Mouse (Mus musculus) heart, adult 8-10 months (tissue): Measurements from ENCODE around the gene Dmrtc1a. TPM values are rescaled to one million over a fixed set of nuclear protein-coding genes. Genes with fewer than 3 reads are reported as not detected.
"Not testable (repeated sequence)": the region's sequence is repeated elsewhere in the genome, so short reads cannot be mapped to it uniquely, and the experiment has no call there.

Source experiments
- DNase-seq: peaks from one replicate; pipeline ENCODE4 v3.0.0; 2022; ENCODE audit warnings: low spot score
- total RNA-seq, 4 experiments: library from RNA; stranded (reverse); gene quantifications; 2 replicates each; pipeline ENCODE4 v1.2.4; 2022

The Dmrtc1a gene
- under 1 TPM in 3 of 4 experiments, not detected in 1; 0.28 to 0.43 (median 0.41) TPM for total RNA-seq

DNA sequence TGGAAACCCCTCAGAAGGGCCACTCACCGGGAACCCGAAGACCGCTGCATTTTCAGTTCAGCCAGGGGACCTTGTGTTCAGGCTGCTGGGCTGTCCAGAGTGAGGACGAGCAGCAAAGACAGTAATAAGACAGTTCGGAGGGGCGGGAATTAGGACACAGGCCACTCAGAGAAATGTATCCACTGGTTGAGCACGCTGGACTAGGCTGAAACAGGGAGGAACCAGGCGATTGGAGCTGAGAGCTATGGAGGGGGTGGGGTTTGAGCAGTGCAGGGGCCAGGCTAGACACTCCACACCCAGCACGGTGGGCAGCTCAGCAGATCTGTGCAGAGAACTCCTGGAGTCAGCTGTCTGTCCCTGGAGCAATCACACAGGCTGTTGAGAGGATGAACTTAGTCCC, at the start of gene Dmrtc1a, which contains the start of gene 1700011M02Rik:
Gene Dmrtc1a, minus strand, starts transcription at position 101 of the 400 bp plus-strand sequence.
Gene 1700011M02Rik, plus strand, starts transcription at position 319 of the 400 bp plus-strand sequence.
- not testable (repeated sequence) for DNase-seq

GRCm38 (mm10) chrX:102950136-102950535, 41.6 kb upstream of the Dmrtc1a start:
- not testable (repeated sequence) for DNase-seq

- DNase-seq = peak; percentile 10
Measured at GRCm38 (mm10) chrX:102936743-102937142, 28.3 kb upstream of the Dmrtc1a start.

- no peak for DNase-seq
Measured at GRCm38 (mm10) chrX:102934395-102934764, 25.9 kb upstream of the Dmrtc1a start.

DNA sequence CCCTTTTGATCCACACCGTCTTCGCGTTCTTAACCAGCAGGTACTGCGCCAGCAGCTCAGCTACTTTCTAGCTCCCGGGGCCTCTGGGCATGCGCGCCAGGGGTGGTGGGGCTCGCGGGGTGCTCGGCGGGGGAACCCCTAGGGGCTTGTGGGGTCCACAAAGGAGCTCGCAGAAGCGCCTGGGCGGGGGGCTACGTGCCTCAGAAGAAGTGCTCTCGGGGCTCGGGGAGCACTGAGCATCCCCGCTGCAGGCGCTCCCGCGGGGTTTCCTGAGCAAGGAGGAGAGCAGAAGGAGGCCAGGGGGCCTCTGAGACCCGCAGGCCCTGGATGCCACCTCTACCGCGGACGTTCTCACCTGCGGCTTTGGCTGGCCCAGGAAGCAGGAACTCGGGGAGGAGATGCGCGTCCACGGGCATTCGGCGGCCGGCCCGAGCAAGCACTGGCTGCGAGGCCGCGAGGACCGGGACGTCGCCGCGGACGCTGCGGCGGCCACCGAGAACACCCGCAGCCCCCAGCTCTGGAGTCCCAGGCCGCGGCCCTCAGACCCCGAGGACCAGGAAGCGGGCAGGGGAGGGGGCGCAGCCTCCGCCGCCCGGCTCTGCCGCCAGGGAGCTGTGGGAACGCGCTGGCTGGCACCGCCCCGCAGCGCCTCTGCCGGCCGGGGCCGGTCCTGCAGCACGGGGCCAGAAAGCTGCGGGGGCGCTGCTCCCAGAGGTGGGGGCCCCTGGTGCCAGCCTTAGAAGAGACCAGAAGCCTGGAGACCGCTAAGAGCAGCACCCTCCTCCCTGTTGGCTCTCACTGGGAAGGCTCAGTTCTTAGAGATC, 25.3 kb upstream of the Dmrtc1a start:
- DNase-seq = no peak

- no peak for DNase-seq
Measured at GRCm38 (mm10) chrX:102932992-102933570, 24.6 kb upstream of the Dmrtc1a start.

DNA sequence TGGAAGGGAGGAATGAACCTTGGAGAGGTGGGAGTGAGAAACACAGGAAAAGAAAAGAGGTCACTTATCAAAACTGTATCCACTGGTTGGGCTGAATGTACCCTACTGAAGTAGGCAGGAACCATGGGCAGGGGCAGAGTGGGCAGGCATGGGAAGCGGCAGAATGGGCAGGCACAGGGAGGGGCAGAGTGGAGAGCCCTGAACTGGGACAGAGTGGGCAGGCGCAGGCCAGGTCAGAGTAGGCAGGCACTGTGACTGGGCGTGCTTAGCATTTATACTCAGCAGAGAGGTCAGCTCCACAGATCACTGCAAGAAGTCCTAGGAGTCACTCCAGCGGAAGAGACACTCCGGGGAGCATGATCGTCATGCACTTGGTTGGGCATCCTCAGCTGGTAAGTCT, 19.6 kb upstream of the Dmrtc1a start, which contains the start of gene 1700018G05Rik:
Gene 1700018G05Rik, plus strand, starts transcription at position 301 of the 400 bp plus-strand sequence.
- not testable (repeated sequence) for DNase-seq

- DNase-seq = not testable (repeated sequence)
Measured at GRCm38 (mm10) chrX:102926707-102927106, 18.2 kb upstream of the Dmrtc1a start.

DNA sequence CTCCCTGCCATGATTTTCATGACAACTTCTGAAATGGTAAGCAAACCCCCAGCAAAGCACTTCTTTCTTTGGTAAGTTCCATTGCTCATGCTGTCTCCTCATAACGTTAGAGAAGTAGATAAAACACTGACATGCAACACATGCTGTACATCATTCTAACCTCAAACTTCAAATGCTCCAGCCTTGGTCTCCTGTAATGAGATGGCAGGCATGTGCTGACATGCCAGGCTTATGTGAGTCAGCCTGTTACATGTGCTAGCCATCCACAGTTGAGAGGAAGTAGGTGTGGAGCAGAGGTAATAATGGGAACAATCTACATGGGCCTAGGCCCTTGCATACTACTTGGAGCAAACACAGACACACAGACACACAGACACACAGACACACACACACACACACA, 6.3 kb upstream of the Dmrtc1a start:
- DNase-seq = not testable (repeated sequence)

DNA sequence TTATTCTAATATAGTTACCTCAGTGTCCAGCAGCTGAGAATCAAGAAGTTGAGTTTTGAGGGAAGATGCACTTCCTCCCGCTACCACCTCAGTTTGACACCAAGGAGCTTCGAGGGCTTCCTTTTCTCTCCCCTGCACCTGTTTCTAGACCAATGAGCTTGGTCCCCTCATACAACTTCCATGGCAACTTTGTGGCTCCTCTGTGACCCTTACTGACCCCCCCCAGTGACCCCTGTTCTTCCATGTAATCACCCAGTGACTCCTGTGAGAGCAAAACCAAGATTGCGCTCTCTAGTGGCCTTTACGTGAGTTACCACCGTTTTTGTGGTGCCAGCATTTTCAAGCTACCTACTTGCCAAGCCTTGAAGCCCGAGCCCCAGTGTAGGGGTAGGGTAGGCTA, 40.6 kb downstream of the Dmrtc1a start, which contains the start of gene 1700031F05Rik:
Gene 1700031F05Rik, minus strand, starts transcription at position 101 of the 400 bp plus-strand sequence.
- DNase-seq = no peak

- not testable (repeated sequence) for DNase-seq
Measured at GRCm38 (mm10) chrX:102854516-102854915, 54.0 kb downstream of the Dmrtc1a start, which contains the start of gene Dmrtc1c2. Gene Dmrtc1c2 (minus strand): TSS chrX:102854616.

Other genes starting within 250 kb of the Dmrtc1a start
- gene Gm3880, start 221.7 kb downstream of the Dmrtc1a start, total RNA-seq = not detected
- gene Gm9112, start 201.1 kb downstream of the Dmrtc1a start, total RNA-seq = not detected
- gene Dmrtc1b, start 200.8 kb downstream of the Dmrtc1a start, total RNA-seq = not detected
- not detected for gene Dmrtc1c1, start 105.7 kb downstream of the Dmrtc1a start, total RNA-seq
- not detected for gene Dmrtc1c2, start 54.1 kb downstream of the Dmrtc1a start, total RNA-seq
- not detected for gene 1700031F05Rik, start 40.7 kb downstream of the Dmrtc1a start, total RNA-seq
- gene 1700011M02Rik, start 218 bp upstream of the Dmrtc1a start, total RNA-seq = not detected
- not detected for gene 1700018G05Rik, start 19.7 kb upstream of the Dmrtc1a start, total RNA-seq